Mouse (Mus musculus) T-cell, adult 2 months (primary cell): ENCODE results near the gene Hspb9.

ENCODE experiments used
- DNase-seq: peaks from one replicate; pipeline ENCODE4 v3.0.0; 2022; ENCODE audit warnings: low spot score

Hspb9 gene

GRCm38 (mm10) chr11:100730477-100731205, 17.0 kb downstream of the Hspb9 start:
- DNase-seq = no peak

- peak; percentile 22 for DNase-seq
Observed at GRCm38 (mm10) chr11:100735134-100735865, 21.6 kb downstream of the Hspb9 start.

- peak; percentile 15 for DNase-seq
Observed at GRCm38 (mm10) chr11:100735954-100736745, 22.5 kb downstream of the Hspb9 start.

GRCm38 (mm10) chr11:100736746-100737080, 23.1 kb downstream of the Hspb9 start:
- DNase-seq = no peak

GRCm38 (mm10) chr11:100737105-100737733, 23.6 kb downstream of the Hspb9 start:
- DNase-seq = no peak

GRCm38 (mm10) chr11:100738066-100738604, 24.5 kb downstream of the Hspb9 start, which contains the start of gene Rab5c:
Gene Rab5c (minus strand): TSS chr11:100738215.
- DNase-seq = peak; percentile 100

- DNase-seq = no peak
Observed at GRCm38 (mm10) chr11:100738749-100739148, 25.1 kb downstream of the Hspb9 start.

- DNase-seq = no peak
Observed at GRCm38 (mm10) chr11:100741348-100741747, 27.7 kb downstream of the Hspb9 start.

GRCm38 (mm10) chr11:100745085-100745484, 31.4 kb downstream of the Hspb9 start:
- peak; percentile 54 for DNase-seq

- no peak for DNase-seq
Observed at GRCm38 (mm10) chr11:100746546-100746945, 32.9 kb downstream of the Hspb9 start.

- no peak for DNase-seq
Observed at GRCm38 (mm10) chr11:100747114-100747513, 33.5 kb downstream of the Hspb9 start.

GRCm38 (mm10) chr11:100748620-100749019, 35.0 kb downstream of the Hspb9 start:
- DNase-seq = no peak

GRCm38 (mm10) chr11:100749469-100749868, 35.8 kb downstream of the Hspb9 start:
- DNase-seq = no peak

- DNase-seq = no peak
Observed at GRCm38 (mm10) chr11:100750127-100750526, 36.5 kb downstream of the Hspb9 start.

GRCm38 (mm10) chr11:100752294-100752693, 38.6 kb downstream of the Hspb9 start:
- DNase-seq = no peak

- DNase-seq = no peak
Observed at GRCm38 (mm10) chr11:100754021-100754692, 40.5 kb downstream of the Hspb9 start.

- no peak for DNase-seq
Observed at GRCm38 (mm10) chr11:100754693-100755057, 41.0 kb downstream of the Hspb9 start.

GRCm38 (mm10) chr11:100756476-100756875, 42.8 kb downstream of the Hspb9 start:
- no peak for DNase-seq

GRCm38 (mm10) chr11:100757566-100757965, 43.9 kb downstream of the Hspb9 start:
- DNase-seq = no peak

- peak; percentile 52 for DNase-seq
Observed at GRCm38 (mm10) chr11:100758707-100759610, 45.3 kb downstream of the Hspb9 start.
